Mouse (Mus musculus) large intestine, adult 2 months (tissue): ENCODE data around the gene Ccdc34. TPM values are rescaled to one million over a fixed set of nuclear protein-coding genes. Genes with fewer than 3 reads are reported as not detected.

Experiments
- DNase-seq: peaks from one replicate; pipeline ENCODE4 v3.0.0-alpha.2; 2012; ENCODE audit warnings: low read depth, low spot score
- WGBS: fragments of 180-500 bp; shearing (Covaris S2); methylation state at CpG from one replicate; pipeline ENCODE4 v1.1.7; 2018; 5-methylcytosine and 5-hydroxymethylcytosine counted together
- polyA plus RNA-seq: library from polyadenylated mRNA; depleted of rRNA; stranded (reverse); fragments of >200 nt; gene quantifications from 2 replicates; pipeline ENCODE4 v1.2.3, GENCODE M21; 2012

Ccdc34 gene
- polyA plus RNA-seq, 1 experiment: 13.3 TPM

DNA sequence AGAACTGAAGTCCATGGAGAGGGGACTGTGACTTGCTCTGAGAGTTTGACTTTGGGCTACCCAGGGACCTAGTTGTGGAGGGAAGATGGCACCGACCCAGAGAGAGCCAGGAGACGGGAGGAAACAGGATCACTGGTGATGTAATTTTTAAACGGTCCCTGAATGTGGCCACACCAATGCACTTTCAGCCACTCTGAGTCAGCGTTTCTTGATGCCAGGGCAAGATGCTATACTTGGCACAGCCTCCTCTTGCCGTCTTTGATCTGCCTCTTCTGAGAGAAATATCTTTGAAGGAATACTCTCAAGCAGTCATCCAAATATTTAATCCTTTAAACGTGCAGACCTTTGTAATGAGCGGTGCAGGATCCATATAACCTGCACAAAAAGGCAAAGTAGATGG is 154.8 kb downstream of the Ccdc34 start:
- 45% methylated on average over 7 of the region's 7 CpGs for WGBS
- no peak for DNase-seq

DNA sequence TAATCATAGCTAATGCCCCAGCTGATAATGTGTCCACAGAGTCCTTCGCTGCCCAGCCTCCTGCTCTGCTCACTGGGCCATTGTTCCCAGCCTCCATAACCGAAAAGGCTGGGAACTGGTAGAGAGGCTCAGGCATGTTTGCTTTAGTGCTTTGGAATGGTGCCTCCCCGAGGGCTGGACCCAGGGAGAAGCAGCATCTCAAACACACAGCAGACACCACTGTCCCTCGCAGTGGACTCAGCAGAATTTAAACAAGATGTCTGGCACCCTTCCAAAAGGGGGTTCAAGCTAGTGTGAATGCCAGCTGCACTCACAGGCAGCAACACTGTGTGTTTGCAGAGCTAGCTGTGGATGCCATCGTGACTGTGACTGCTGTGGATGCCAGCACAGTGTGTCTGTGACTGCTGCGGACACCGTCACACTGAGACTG is 156.2 kb downstream of the Ccdc34 start:
- WGBS: 62% methylated on average over 7 of the region's 7 CpGs
- DNase-seq: no peak

DNA sequence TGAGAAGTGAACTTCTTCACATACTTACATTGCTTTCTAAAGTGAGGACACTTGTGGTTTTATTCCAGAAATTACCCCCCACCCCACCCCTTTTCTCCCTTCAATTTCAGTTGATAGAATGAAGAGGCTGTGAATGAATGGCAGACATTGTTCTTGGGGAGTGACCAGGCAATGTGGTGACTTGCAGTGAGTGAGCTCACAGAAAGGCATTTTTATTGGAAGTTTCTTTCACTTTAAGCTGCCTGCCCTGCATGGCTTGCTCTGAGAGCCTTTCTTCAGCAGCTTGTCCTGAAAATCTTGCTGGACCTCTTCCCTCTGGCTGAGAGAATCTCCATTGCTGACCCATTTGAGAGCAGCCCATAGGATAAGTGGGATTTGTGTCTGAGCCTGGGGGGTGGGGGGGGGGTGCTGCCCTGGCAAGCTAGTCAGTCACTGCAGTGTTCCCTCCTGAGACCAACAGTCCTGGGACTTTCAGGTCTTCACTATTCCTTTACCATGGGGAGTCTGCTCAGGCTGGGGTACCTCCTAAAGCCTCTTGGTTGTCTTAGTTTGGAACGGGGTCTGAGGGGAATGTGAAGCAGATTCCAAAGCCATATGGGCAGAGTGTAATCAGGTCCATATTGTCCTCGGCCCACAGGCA is 159.3 kb downstream of the Ccdc34 start:
- WGBS: 34% methylated on average over 2 of the region's 2 CpGs
- no peak for DNase-seq

DNA sequence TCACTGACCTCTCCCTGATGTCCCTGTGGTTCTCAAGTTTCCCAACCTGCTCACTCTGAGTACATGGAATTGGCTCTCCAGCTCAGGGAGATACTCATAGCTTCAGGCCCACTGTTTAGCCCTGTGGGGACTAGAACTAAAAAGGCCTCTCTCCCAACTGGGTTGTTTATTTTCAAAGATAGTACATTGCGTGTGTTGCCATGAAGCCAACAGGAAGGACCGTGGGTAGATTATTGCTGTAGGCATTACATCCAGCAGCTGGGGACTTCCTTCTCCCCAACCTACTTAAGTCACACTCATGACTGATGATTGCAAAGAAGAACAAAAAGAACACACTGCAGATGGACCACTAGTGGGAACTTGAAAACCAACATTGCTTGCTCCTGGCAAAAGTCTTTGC is 159.8 kb downstream of the Ccdc34 start:
- 12% methylated on average over 2 of the region's 2 CpGs for WGBS
- no peak for DNase-seq

DNA sequence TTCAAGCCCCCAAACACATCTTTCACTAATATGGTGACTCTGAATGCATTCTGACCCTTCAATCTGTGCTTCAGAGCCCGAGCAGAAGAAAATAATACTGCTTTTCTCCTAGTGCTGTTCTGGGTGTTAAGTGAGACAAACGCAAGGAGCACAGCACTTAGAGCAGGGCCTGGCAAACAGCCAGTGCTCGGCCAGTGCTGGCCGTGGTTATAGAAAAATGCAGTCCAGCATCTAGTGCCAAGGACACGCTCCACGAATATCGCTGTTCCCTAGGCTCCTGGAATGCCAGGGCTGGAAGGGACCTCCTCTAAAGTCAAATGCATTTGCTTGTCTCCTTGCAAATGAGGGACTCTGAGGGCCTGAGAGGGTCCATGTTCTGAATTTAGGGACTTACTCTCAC is 160.3 kb downstream of the Ccdc34 start:
- WGBS: 36% methylated on average over 7 of the region's 7 CpGs
- DNase-seq: no peak

DNA sequence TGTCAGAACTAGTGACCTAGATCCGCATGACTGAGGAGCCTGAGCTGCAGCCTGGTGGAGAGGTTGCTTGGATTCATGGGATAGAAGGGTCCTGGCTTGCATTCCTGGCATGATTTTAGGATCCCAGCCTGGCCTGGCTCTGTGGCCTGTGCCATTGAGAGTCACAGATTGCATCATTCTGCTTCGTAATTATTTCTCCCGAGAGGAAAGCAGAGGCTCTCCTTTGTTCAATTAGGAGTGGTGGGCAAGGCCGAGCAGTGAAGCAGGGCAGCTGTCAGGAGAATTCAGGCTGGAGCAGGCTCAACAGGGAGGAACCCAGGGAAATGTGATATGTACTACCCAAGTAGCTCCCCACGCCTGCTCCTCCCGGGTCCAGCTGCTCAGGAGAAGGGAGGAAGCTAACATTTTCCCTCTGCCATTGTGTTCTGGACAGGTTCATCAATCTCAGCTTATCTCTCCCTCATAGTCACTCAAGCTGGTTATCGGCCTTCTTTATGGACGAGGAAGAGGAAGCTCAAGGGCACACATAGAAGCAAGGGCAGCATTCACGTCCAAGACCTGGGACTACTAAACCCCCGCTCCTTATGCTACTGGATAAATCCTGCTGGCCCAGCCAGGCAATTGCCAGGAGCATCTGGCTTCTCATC is 162.2 kb downstream of the Ccdc34 start:
- no peak for DNase-seq
- 41% methylated on average over 10 of the region's 10 CpGs for WGBS

DNA sequence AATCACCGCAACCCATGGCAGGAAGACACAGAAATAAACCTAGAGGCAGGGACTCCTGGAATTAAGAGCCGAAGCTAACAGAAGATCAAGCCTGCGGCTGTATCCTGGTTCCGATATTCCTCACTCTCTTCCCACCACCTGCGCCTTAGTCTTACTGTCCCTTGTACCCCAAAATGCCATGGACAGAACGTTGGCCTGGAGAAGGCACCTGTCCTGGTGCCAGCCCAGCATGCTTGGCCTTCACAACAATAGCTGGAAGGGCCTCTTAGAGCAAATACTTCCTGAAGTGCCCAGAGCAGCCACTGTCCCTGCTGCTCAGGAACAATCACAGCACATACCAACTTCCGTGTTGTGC is 162.7 kb downstream of the Ccdc34 start:
- whole genome bisulfite sequencing: 67% methylated on average over 7 of the region's 7 CpGs
- DNase-seq: no peak

DNA sequence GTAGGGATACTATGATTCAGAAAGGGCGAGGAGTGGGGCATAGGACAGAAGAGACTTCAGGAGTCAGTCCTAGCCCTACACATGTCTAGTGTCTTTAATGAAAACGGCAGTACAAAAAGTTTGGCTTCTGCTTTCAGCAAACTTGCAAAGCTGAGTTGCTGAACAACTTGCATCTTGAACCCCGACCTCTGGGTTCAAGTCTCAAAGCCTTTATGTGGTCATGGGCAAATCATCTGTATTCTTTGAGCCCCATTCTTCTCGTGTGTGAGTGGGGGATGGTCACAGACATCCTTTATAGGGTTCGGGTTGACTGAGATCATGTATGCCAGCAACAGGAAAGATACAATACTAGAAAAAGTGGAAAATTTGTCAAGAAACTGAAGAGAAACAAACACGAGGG is 164.0 kb downstream of the Ccdc34 start:
- WGBS: 70% methylated on average over 6 of the region's 6 CpGs

DNA sequence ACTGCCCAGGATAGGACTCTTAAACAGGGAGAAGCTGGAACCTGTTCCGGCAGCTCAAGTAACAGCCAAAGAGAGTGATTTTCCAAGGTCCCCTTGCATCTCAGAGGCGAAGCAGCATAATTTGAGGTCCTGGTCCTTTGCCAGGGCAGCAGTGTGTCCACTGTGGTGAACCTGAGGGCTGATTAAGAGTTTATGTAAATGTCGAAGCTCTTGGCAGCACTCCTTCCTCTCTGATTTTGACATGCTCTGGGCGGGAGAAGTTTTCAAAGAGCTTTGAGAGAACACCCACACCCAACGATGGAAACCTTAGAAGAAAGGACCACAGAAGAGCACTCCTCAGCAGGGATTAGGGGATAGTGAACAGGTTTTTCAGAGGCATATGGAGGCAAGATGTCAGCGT is 164.6 kb downstream of the Ccdc34 start:
- DNase-seq: no peak
- 63% methylated on average over 6 of the region's 6 CpGs for WGBS

More for the DNA sequence above, 164.0 kb downstream of the Ccdc34 start:
- no peak for DNase-seq

DNA sequence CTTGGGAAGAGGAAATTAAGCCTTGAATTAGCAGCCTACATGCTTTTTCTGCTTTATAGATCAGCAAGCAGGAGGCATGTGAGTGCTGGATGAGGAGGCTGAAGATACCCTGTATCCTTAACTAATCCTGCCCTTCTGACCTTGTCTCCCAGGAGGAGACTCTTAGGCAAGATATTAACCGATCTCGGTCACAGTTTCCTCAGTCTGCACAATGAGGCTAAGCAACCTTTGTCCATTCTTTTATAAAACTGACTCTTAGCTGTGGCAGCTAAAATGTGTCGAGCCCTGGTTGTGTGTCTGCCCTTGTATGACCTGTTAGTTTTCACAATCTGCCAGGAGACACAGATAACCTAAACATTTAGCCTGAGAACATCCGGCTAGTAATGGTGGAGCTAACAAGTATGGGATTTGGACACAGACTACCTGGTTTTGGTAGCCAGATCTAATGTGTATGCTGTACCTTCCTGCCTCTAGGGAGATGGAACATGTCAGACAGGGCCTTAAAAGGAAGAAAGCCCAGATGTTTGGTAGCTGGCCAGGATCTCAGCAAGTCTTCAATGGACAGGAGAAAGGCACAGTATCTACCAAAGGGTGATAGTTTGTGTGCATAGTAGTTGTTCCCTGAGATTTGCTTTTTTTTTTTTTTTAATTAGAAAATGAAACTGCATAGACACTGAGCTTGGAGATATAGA is 165.3 kb downstream of the Ccdc34 start:
- DNase-seq: no peak
- WGBS: 71% methylated on average over 4 of the region's 4 CpGs

DNA sequence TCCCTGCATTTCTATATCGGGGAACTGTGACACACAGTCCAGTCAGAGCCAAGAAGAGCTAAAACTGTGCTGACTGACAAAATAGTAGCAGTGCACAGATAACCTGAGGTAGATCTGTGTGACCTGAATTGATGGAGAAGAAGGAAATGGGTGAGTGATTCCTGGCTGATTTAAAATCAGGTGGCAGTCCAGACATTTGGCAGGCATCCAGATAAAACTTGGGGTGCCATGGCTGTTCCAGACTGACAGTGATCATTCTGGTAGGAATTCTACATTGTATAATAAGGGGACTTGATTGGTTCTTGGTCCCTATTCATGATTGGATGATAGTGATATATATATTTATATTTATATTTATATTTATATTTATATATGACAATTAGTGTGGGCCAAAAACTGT is 166.5 kb downstream of the Ccdc34 start:
- no peak for DNase-seq
- WGBS: 92% methylated on average over 1 of the region's 1 CpGs

DNA sequence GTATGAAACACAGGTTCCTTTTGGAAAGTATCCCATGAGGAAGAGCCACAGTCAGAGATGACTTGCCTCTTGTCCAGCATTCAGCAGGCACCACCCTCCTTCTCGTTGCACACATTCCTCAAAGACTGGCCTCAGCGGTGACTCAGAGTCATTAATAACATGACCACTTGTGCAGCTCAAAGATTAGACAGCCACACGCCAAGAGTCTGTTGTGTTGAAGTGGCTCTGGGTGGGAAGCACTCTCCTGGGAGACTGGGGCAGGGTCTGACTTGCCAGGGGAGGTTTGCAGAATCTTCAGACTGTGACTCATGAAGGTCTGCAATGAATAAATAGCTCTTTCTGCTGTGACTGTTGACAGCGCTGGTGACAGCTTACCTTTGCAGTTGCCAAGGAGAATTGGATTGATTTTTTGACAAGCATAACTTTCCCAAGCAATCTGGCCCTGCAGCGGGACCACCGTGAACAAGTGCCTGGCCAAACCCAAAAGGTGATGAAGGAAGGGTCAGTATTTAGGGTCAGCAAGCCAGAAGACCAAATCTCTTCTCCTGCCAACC is 168.9 kb downstream of the Ccdc34 start:
- no peak for DNase-seq
- 37% methylated on average over 6 of the region's 6 CpGs for WGBS

DNA sequence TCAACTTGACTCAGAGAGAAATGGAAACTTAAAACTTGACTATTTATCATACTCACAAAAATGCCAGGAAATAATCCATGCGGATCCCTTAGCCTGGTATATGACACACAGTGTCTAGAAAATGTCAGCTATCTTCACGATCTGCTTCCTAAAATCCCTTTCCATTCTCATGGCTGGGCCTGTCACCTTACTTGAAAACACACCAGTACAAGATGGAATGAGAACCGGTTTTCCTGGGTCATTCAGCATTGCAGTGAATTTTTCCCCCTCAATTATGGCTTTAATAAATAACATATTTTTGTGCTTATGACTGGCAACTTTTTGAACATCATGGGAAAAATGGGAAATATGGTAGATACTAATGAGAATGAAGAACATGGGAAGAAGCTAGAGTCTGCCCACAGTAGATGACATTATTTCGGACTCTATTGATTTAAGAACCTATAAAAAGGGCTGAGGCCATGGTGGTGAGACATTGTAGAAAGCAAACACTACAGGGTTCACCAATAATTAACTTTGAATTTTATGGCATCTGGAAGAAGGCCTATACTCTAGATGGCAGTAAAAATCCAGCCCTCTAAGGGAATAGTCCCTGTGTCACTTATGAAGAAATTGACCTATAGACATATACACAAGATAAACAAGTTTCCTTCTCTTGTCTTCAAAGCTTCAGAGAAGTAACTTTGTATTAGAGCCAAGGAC is 171.2 kb downstream of the Ccdc34 start:
- DNase-seq: no peak
- 40% methylated on average over 4 of the region's 4 CpGs for WGBS

DNA sequence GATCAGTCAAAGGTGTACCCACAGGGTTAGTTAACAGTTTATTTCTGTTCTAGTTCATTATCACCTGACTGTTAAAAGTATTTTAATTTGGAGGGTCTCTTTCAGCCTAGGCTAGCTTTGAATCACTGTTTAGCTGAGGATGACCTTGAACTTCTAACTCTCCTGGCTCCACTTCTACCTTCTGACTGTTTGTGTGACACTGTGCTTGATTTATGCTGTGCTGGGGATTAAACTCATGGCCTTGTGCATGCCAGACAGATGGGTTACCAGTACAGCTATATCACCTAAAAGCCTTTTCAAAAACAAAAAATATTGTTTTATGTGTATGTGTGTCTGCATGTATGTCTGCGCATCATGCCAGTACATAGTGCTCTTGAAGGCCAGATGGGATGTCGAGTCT is 172.8 kb downstream of the Ccdc34 start:
- DNase-seq: no peak
- 93% methylated on average over 2 of the region's 2 CpGs for WGBS

DNA sequence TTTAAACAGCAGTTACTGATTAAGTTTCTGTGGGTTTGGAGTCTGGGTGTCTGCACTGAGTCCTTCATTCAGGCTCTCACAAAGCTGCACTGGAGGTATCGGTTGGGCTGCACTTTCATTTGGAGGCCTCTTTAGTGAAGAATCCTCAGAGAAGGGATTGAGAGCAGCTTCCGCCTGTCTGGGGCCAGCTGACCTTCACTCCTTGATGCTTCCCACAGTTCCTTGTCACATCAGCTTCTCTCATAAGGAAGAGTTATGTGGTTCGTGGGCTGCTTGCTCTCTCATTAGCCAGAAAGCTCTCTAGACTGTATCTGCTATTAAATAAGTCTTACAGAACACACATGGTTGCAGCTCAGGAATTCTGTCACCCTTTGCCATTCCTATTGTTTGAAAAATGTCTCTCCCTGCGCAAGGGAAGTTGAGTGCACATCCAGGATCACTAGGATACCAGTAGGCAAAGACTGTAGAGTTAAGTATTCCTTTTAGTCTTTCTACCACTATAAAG is 173.6 kb downstream of the Ccdc34 start:
- 19% methylated on average over 4 of the region's 4 CpGs for WGBS
- DNase-seq: no peak

DNA sequence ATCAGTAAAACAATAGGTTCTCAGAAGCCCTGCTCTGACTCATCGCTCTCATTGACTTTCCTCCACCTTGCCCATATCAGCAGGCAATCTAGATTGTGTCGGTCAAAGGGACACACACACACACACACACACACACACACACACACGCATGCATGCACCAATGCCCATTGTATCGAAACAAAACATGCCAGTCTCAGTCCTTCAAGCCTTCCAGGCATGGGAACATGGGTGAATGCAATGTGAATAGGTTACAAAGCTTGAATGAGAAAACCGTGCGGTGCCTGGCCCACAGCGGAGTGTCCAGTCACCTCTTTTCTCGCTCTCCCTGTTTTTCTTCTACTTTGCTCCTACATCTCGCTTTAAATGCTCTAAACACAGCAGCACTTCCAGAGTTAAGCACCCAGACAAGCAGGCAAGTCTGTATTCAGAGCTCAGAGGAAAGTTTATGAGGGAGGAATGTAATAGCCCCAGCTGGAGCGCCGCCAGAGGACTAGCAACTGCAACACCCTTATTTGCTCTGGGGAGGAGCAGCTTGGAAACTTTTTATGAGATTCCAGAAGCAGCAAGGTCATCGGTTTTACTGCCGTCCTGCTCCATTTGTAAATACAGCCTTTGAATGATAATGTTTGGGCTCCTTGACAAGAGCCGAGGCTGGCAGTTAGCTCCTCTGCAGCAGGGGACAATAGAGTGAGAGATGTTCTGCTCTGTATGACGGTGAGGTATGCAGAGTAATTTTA is 174.5 kb downstream of the Ccdc34 start:
- 4% methylated on average over 15 of the region's 15 CpGs for WGBS
- peak; percentile 97 for DNase-seq

DNA sequence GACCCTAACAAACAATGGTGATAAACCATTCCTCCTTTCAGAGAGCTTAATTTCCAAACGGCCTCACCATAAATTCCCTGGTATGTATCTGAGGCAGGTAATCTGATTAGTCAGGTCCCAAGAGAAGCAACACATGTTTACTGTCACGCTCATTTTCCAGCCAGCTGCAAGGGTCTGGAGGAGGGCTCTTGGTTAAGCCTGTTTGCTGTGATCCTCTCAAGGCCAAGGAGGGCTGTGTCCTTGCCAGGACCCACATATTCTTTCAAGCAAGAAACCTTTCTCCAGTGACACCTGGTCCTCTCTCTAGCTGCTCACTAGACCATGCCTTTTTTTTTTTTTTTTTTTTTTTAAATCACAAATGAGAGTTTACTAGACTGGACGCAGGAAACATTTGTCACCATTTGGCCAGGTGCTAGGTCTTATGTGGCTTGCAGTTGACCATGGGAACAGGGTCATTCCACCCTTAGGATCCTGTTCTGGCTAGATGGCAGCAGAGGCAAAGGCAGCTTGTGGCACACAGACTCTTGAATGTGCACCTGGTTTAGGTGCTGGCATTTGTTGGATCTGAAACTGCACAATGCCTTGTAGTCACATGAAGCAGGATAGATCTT is 175.2 kb downstream of the Ccdc34 start:
- WGBS: 22% methylated on average over 3 of the region's 3 CpGs
- DNase-seq: no peak

DNA sequence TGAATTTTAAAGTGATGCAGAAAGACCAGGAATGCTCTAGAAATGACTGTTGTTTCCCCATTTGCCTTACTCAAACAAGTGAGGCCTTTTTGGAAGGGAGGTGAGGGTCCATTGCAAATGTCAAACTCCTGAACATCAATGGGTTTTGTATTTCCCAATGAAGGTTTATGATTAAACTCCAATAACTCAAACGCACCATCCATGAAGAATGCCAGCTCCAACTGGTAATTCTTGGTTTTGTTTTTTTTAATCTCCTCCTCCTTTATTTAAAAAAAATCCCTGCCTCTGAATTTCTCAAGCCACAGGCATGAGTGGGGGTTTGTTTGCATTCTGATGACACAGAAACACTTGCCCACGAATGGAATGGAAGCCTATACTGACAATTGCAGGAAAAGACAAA is 178.9 kb downstream of the Ccdc34 start:
- WGBS: 63% methylated on average over 2 of the region's 2 CpGs
- no peak for DNase-seq

DNA sequence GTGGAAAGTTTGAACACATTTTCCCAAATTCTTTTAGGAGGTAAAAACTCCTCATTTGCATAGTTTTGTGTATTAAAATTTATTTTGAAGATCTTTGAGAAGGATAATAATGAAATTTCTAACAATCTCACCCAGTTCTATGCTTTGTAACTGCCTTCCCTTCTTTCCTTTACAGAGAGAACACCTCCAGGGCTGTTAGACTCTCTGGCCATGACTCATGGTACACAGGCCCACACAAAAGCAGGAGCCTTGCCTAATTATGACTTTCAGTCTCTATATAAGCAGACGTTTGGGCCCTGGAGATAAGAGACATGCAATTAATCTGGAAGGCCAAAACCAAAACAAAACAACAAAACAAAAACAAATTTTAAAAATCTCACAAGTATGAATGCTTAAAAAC is 182.0 kb downstream of the Ccdc34 start:
- 14% methylated on average over 1 of the region's 1 CpGs for WGBS
- DNase-seq: no peak
